Comparison of ENCODE assay signal across 15 mouse cellular contexts in genomic region chr12:80220260-80221038, GRCm38 (mm10). TPM values are rescaled to one million over a fixed set of nuclear protein-coding genes. Genes with fewer than 3 reads are reported as not detected.
DNase-seq lines count a peak whose midpoint lies in the region; ATAC-seq and TF ChIP-seq lines count a peak whose summit lies in the region.
"Had no signal": no experiment of that assay in that cellular context is flagged by ENCODE, and none has a peak within 500 bp of the region (broad histone marks: within the 10 kb centered on the region; RNA-seq: fewer than 3 reads in every experiment).

No protein-coding gene starts in this region.

- in situ Hi-C loops in Patski (cut with MboI; ENCODE audit: low pct_unique_long_range_greater_than_20kb): loop anchor here (5.0 kb wide), 1 partner anchor 37 kb away; no protein-coding TSS in a partner anchor

- peak; percentile 49 for DNase-seq in kidney, adult 9 months
- DNase-seq in kidney, adult 11 months: no peak
- no peak for DNase-seq in Patski (ENCODE audit: low read depth, low spot score)
- peak; percentile 39 for DNase-seq in lung, postnatal 10 days
- DNase-seq in midbrain, embryonic 14.5 days: no peak
- DNase-seq: adrenal gland, adult 2 months; spleen, adult 18-20 months; thymus, postnatal 36 days had no signal

- POLR2A ChIA-PET in Patski (lab: Charles Lee): interaction anchor here (1.0 kb wide), 1 partner anchor 19 kb away, joined by 3 read pairs; no protein-coding TSS in a partner anchor

- H3K27ac ChIP-seq in kidney, embryonic 15.5 days: peak overlapping the region; percentile 42
- no peak overlapping the region for H3K27ac ChIP-seq in midbrain, embryonic 14.5 days (replicated peaks; ENCODE audit: low read depth, low read length)
- H3K27ac ChIP-seq: forebrain, embryonic 15.5 days; layer of hippocampus, adult 2 months; liver, embryonic 14.5 days; midbrain, embryonic 15.5 days had no signal

- CTCF ChIA-PET in Patski (lab: Charles Lee): no interaction called here

- no peaks in the 10 kb centered on the region for H3K27me3 ChIP-seq in Patski
- H3K27me3 ChIP-seq in kidney, embryonic 15.5 days: no peaks in the 10 kb centered on the region
- no peaks in the 10 kb centered on the region for H3K27me3 ChIP-seq in midbrain, embryonic 14.5 days (ENCODE audit: control insufficient read depth, insufficient read depth, low read length)
- H3K27me3 ChIP-seq: forebrain, embryonic 15.5 days; midbrain, embryonic 15.5 days had no signal

- peaks cover 5% of the 10 kb centered on the region; the same call in 1 of the 2 replicates for H3K36me3 ChIP-seq in kidney, embryonic 15.5 days
- no peaks in the 10 kb centered on the region for H3K36me3 ChIP-seq in midbrain, embryonic 14.5 days (ENCODE audit: control insufficient read depth, insufficient read depth, low read length)
- H3K36me3 ChIP-seq: forebrain, embryonic 15.5 days; midbrain, embryonic 15.5 days had no signal

- TF ChIP-seq CTCF in Patski (IDR thresholded peaks at IDR 0.05): no peak

- no peaks in the 10 kb centered on the region for H3K9me3 ChIP-seq in kidney, embryonic 15.5 days (replicated peaks)
- H3K9me3 ChIP-seq in midbrain, embryonic 14.5 days (ENCODE audit: control insufficient read depth, low read length): no peaks in the 10 kb centered on the region
- H3K9me3 ChIP-seq: forebrain, embryonic 15.5 days; midbrain, embryonic 15.5 days had no signal

- WGBS in kidney, embryonic 15.5 days: 66% methylated on average over 14 of the region's 14 CpGs
- WGBS in midbrain, embryonic 14.5 days: 92% methylated on average over 14 of the region's 14 CpGs

- H3K4me1 ChIP-seq in kidney, embryonic 15.5 days: peaks cover 88% of the 10 kb centered on the region
- H3K4me1 ChIP-seq in midbrain, embryonic 14.5 days (ENCODE audit: control insufficient read depth, insufficient read depth, low read length): no peaks in the 10 kb centered on the region

- no peak overlapping the region for H3K9ac ChIP-seq in kidney, embryonic 15.5 days
- no peak overlapping the region for H3K9ac ChIP-seq in midbrain, embryonic 14.5 days (replicated peaks; ENCODE audit: low read length)
- H3K9ac ChIP-seq: forebrain, embryonic 15.5 days; liver, embryonic 14.5 days; midbrain, embryonic 15.5 days had no signal

- no peak overlapping the region for H3K4me2 ChIP-seq in kidney, embryonic 15.5 days
- no peak overlapping the region for H3K4me2 ChIP-seq in midbrain, embryonic 14.5 days (ENCODE audit: low read length)
- H3K4me2 ChIP-seq: forebrain, embryonic 15.5 days; midbrain, embryonic 15.5 days had no signal

- ATAC-seq in Patski: peak; percentile 69
- ATAC-seq in kidney, embryonic 15.5 days (replicated peaks; ENCODE audit: low FRiP score): no peak; the same call in 1 of the 2 replicates
- no peak for ATAC-seq in frontal cortex, adult (ENCODE audit: low TSS enrichment)
- no peak for ATAC-seq in monocyte, adult 5-6 weeks (replicated peaks; ENCODE audit: insufficient number of reproducible peaks, low FRiP score, low TSS enrichment, poor library complexity, severe bottlenecking)
- ATAC-seq in midbrain, embryonic 14.5 days (ENCODE audit: low FRiP score, low TSS enrichment): no peak
- ATAC-seq: forebrain, embryonic 15.5 days; midbrain, embryonic 15.5 days had no signal

- H3K4me3 ChIP-seq in kidney, embryonic 15.5 days (replicated peaks): no peak overlapping the region
- no peak overlapping the region for H3K4me3 ChIP-seq in midbrain, embryonic 14.5 days (replicated peaks; ENCODE audit: low read depth, low read length)
- H3K4me3 ChIP-seq: forebrain, embryonic 15.5 days; layer of hippocampus, adult 2 months; midbrain, embryonic 15.5 days had no signal

RNA-seq across cellular contexts. Expression of gene Actn1, which starts 39.7 kb away (rescaled TPM):
- polyA plus RNA-seq in Patski (2021): 279 TPM
- polyA plus RNA-seq in kidney, embryonic 15.5 days (2015; fragmentation: Nextera tagmentation; extraction: Ambion mirVana): 46.0 and 47.6 TPM in 2 replicates
- 4.9 to 18.8 TPM (median 7.8 TPM) in 3 replicates for total RNA-seq in monocyte, adult 5-6 weeks (2017)
- 6.2 and 7.9 TPM in 2 replicates for polyA plus RNA-seq in midbrain, embryonic 14.5 days (2014; fragmentation: Nextera tagmentation; extraction: Ambion mirVana)

Comparison
In these comparisons a context has a peak if more than half of its experiments do, and no peak if none do; other contexts are left out.
1. DNase-seq: peak in kidney, adult 9 months (single experiment) and lung, postnatal 10 days (single experiment); none in kidney, adult 11 months (single experiment), Patski (single experiment) and midbrain, embryonic 14.5 days (single experiment).